Mouse (Mus musculus) olfactory bulb, adult 2 months (tissue): ENCODE measurements at regions not wholly inside any gene's neighbourhood (a gene's known extent, or its start where the extent isn't known, plus 50 kb on each side); places are given as distances from the start of the nearest gene placed in this dataset.

Experiments used
- CTCF ChIP-seq: fragments of 200-500 bp; IDR thresholded peaks from 2 replicates; pipeline ENCODE4 v1.5.1; 2012; ENCODE audit warnings: low read depth, mild to moderate bottlenecking, low read length, moderate library complexity; ENCODE audit not compliant: insufficient read depth
- POLR2A ChIP-seq: fragments of 200-500 bp; IDR thresholded peaks from 2 replicates; pipeline ENCODE4 v1.6.1; 2012; ENCODE audit warnings: mild to moderate bottlenecking, low read depth, low read length, moderate library complexity; ENCODE audit not compliant: insufficient read depth

DNA sequence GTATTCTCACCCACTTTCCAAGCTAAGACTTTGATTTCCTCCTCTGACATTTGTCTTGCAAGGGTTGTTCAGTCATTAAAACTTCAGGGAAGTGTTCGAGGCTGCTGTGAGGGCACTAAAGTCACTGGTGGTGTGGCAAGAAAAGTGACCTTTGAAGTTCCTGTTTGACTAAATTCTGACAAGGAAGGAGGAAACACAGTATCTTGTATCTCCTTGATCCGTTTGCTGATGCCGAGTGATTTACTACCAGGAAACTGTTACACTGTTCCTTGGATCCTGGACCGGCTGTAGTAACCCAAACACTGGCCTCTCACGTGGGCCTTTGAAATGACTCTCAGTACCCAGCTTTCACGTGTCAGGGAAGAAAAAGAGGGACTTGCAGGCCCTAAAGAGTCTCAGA, 53.5 kb upstream of the Ralgapa2 start:
- no peak for TF ChIP-seq CTCF
- TF ChIP-seq POLR2A: no peak
